Mouse (Mus musculus) lung, postnatal 14 days (tissue): ENCODE measurements around the gene Ttc7.
A peak's percentile ranks its signal among the peaks of the same experiment; 100 is the strongest.
"Not testable (repeated sequence)": the region's sequence is repeated elsewhere in the genome, so short reads cannot be mapped to it uniquely, and the experiment has no call there.

ENCODE experiments used
- DNase-seq: peaks from one replicate; pipeline ENCODE4 v3.0.0; 2021

Ttc7 gene

DNA sequence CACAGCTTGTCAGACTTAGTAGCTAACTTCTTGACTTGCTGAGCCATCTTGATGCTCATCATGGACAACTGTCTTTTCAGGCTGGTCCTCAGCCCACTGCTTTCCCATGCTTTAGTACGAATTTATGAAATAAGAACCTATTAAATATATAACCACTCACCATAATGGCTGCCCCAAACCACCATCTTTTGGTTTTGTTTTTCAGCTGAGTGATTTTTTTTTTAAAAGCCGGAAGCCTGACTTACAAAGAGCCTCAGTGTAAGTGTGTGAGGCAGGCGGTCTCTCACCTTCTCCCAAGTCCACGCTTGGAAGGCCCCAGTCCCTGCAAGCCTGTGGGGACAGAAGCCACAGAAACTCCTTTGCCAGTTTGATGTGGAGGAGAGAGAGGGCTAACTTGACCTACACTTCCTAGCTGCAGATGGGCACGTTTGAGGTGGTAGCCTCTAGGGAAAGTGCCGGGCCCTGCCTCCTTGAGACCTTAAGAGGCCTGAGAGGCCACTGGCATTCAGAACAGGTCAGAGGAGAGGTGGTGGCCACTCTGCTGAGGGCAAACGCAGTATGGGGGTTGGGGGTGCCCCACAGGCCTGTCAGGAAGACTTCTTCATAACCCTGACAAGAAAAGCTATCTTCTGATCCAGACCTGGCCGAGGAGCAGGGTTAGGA is 3.9 kb downstream of the Ttc7 start:
- no peak for DNase-seq

DNA sequence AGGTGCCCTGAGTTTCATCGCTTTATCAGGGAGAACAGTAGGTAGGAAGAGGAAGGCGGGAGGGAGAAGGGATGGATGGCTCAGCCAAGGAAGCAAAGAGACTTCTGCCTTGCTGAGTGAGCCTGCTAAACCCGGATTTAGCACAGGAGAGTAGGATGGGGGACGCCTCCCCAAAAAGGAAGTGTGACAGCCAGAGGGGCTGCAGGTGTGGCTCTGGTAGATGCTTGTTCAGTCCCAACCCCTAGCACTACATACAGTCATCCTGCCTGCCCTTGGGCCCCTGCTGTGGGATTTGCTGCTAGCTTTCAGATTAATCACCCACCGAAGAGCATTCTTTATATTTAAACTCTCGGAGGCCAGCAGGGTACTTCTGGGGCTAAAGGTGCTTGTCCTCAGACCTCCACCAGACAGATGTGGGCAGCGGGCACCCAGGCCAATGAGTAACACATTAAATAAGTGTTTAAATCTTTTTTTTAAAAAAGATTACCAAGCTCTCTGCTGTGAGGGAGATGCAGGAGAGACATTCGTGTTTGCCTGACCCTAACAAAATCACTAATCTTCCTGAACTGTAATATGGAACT is 4.6 kb downstream of the Ttc7 start:
- no peak for DNase-seq

DNA sequence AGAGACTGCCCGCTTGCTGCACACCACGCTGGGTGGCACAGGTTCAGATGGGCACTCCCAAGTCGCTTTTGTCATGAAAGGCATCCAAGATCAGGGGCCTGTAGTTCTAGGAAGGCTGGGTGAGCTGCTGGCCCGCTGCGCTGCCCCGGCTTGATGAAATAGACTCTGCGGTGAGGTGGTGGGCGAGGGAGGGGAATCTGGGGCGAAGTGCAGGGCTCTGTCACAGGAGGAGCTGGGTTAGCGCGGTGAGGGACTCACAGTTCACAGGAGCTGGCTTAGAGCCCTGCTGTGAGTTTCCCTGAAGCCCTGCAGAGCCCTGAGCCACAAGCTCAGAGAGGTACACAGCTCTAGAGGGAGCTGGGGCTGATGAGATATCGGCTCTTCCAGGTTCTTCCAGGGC is 5.4 kb downstream of the Ttc7 start:
- no peak for DNase-seq

DNA sequence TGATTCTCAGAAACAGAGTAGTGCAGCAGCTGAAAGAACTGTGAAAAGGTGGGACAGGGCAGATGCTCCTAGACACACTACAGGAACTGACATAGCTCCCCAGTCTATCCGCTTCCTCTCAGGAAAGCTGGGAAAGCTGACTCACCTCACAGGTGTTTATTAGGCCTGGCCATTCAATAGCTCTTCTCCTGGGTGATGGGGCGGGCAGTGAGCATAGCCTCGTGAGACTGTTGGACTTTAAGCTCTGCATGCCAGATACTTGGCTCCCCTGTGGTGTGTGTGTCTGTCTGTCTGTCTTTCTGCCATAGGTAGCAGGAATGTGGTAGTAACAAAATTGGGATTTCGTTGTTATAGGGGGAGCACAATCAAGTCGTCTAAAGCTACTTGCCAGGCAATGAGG is 6.7 kb downstream of the Ttc7 start:
- DNase-seq, result no peak

DNA sequence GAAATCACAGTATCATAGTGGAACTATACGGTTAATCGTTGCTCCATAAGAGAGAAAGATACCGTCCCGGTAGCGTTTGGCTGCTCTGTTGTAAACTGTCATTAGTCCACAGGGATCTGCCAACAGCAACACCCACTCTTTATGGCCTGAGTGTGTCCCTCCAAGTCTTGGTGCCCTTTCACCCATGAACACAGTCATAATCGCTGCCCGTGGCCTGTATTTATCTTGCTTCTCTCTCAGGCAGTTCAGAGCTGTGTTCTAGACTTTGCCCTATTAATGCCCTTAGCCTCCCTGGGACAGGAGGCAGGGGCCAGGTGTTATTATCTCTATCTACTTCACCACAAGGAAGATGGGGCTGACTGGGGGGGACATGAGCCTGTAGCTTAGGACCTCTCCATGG is 8.4 kb downstream of the Ttc7 start:
- no peak for DNase-seq

DNA sequence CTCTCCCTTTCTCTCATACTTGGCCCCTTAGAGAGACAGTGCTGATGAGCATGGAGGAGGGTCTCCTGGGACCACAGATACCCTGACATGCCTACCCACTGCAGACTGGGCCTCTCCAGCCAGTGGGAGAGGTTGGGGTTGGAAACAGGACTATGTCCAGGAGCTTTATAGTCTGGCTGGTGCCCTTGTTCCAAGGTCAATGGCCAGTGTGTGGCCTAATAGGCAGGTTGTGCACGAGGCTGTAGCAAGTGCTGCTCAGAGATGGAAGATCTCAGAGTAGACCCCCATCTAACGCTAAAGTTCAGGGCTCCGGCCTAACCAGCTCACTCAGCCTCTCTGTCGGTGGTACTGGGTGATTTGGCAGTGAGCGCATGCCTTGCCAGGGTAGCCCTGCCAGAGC is 9.1 kb downstream of the Ttc7 start:
- no peak for DNase-seq

DNA sequence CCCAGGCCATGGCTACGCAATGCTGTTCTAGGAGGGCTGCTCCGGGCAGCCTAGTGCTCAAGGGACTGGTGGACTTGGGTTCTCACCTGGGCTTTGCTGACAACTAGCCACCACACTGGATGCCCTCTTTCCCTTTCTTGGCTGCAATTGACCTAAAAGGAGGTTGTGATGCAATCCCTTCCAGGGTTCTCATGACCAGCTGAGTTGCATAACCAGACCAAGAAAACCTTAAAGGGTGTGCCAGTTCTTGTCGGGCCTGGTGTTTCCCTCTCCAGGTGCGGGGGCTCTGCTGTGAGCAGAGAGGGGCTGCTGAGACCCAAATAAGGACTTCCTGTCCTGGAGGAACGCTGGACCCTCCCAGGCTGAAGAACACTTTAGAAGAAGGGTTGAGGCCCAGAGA is 10.4 kb downstream of the Ttc7 start:
- DNase-seq, result no peak

DNA sequence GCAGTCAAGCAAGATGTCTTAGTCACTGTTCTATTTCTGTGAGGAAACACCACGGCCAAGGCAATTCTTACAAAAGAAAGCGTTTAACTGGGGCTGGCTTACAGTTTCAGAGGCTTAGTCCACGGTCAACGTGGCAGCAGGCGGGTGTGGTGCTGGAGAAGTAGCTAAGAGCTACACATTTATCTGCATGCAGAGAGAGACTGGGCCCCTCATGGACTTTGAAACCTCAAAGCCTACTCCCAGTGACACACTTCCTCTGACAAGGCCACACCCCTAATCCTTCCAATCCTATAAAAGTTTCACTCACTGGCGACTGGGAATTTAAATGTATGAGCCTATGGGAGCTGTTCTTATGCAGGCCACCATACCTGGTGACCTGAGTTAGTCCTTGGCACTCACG is 13.1 kb downstream of the Ttc7 start:
- no peak for DNase-seq

DNA sequence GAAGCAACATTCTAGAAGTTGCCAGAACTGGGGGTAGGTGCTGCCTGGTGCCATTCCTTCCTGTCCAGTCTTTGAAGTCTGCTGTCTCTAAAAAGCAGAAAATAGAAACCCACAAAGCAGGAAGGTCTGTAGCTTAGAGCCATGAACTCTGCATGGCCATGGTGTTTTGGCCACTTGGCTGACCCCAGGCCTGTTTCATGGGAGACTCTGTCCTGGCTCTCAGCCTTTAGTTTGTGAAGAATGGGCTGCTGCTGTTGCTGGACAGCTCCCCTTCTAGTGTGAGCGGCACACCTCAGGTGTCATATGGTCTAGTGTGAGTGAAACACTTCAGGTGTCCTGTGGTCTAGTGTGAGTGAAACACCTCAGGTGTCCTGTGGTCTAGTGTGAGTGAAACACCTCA is 14.0 kb downstream of the Ttc7 start:
- DNase-seq, result not testable (repeated sequence)

DNA sequence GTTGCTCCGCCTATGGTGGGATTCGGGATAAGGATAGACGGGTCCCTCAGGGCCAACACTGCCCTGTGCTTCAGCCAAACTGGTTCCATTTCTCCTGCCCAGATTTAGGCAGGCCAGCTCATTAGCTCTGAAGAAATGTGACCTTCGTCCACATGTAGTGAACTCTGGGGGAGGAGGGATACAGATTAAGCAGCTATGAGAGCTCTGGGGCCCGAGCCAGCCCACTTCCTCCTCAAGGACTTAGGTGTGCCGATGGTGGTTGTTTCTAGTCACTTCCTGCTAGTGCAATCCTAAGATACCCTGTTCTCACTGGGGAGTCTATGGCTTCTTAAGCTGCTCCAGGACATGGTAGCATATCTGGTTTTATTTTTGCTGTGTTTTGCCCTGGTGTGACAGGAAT is 16.3 kb downstream of the Ttc7 start:
- peak; percentile 67 for DNase-seq

DNA sequence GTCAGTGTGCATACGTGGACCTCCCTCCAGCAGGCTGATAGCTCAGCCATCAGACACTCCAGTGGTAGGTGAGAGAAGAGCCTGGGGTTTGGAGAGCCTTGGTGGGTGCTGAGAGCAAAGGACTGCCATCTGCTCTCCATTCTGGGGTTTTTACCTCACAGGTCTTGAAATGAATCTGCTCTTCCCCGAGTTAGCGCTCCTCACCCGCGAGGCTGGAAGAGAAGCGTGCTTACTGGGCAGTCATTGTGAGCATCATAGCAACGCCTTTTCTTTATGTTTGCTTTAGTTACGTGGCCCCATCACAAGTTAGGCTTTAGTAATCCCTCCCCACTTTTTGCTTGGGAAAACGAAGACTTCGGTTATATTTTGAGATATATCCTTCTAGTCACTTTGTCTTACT is 17.7 kb downstream of the Ttc7 start:
- no peak for DNase-seq

DNA sequence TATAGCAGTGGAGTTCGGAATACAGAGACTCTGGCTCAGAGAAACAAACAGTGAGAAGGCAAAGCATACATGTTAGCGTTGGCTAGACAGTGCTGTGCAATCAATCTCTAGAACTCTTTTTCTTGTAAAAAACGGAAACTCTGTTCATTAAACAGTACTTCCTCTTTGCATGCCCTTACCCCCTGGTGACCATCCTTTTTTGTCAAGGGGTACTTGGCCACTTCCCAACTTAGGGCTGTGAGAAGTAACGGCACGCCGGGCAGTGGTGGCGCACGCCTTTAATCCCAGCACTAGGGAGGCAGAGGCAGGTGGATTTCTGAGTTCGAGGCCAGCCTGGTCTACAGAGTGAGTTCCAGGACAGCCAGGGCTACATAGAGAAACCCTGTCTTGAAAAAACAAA is 18.9 kb downstream of the Ttc7 start:
- not testable (repeated sequence) for DNase-seq

DNA sequence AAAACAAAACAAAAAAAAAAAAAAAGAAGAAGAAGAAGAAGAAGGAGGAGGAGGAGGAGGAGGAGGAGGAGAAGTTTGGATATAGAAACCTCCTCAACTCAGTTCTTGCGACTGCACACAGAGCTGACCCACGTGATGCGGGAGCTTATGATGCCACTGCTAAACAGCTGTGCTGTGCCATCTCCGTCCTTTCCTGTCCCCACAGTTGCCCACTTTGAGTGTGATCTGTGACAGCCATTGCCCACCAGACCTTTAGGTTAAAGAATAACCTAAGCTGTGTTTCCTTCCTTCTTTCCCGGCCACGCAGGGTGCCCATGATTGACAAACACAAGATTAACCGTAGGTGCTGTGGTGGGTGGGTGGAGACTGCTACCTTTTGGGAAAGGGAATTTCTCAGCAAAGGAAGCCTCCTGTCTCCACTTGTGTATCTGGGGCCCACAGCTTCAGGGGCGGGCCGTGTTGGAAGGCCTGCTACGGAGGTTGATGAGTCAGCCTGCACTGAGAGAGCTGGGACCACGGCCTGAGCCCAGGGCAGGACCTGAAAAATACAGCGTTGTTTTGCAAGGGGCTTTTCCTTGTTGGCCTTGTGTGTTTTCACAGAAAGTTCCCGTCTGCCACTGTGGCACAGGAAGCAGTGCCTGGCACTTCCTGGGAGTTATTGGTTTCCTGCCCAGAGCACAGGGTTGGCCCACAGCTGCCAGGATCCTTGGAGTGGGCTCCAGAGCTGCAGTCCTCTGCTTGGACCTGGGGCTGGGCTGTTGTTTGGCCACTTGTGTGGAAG is 19.5 kb downstream of the Ttc7 start:
- DNase-seq, result no peak

DNA sequence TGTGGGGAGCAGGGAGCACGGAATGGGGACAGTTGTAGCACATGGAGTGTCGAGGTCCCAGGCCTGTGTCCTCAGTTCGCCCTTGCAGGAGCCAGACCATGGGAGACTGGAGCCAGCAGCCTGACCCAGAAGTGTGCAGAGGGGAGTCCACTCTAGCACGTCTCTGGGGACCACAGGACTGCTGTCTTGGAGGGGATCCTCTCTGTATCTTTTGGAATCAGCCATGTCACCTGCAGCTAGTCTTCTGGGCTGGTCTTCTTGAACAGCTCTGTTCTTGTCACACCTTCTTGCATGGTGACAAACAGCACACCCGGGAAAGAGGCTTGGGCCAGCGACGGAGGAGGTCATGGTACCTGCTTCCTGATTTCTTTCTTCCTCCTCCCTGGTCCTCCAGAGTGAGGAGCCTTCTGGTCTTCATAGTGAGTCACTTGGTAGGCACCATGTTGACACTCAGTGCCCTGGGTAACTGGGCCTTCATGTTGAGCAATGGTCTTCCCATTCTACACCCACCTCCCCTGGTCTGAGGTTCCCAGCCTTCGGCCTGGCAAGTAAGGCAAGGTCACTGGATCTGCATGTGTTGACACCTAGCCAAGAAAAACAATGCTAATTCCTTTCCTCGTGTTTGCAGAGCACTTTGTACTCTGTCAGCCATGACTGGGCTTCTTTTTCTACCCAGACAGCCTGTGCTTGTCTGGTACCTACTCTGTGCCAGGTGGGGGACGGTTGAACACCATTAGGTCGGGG is 21.6 kb downstream of the Ttc7 start:
- DNase-seq, result no peak

DNA sequence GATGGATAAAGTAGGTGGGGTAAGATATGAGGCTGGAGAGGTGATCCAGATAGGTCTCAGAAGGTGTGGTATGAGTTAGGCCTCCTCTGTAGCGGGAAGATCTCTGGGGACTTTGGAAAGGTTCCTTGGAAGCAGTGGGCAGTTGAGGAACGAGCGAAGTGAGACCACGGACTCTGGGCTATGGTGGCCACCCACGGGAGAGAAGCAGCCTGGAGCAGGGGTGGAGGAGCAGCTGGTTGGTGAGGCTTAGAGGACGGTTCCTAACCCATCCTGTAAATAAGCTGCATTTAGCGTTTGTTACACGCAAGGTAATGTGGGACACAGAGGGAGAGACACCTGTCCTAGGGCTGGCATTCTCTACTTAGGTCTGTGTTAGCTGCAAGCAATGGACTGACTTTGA is 22.4 kb downstream of the Ttc7 start:
- DNase-seq, result no peak

DNA sequence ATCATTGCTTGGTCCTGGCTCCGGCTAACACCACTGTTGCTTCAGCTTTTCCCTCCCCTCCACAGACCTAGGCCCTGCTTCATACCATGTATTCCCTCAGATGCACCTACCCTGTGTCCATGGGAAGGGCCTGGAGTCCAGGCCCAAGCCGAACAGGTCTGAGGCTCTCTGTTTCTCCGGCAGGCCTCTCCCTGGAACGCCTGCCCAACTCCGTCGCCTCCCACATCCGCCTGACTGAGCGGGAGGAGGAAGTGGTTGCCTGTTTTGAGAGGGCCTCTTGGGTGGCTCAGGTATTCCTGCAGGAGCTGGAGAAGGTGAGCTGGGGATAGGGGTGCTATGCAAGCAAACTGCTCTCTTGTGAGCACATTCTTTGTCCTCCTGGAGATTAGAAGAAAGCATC is 24.1 kb downstream of the Ttc7 start:
- DNase-seq, result peak; percentile 59

DNA sequence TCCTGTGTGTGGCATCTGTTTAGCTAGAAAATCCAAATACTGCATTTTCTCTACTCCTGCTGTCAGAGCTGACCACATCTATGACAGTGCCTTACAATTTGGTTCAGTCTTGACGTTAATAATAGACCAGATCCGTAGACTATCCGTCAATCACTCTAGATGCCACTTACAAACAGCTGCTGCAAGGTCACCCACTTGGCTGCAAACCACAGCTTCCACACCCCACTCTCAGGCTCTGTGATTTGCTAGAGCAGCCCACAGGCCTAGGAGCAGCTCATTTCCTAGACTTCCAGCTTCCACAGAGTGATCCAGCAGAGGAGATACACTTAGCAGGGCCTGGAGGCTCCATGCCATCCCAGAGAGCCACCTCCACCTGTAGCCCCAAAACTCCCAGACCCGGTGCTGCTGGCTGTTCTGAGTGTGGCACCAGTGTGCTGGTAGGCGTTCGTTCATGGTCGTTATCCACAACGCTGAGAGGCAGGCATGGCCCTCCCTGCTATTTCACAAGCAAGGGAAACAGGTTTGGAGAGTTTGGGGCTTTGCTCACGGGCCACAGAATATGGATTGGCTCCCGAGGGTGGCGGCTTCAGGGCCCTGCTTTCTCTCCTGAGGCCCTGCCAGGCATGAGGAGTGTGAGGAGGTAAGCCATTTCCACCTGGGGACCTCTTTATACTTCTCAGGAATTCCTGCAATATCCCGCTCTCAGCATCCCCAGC is 26.5 kb downstream of the Ttc7 start:
- DNase-seq, result no peak

DNA sequence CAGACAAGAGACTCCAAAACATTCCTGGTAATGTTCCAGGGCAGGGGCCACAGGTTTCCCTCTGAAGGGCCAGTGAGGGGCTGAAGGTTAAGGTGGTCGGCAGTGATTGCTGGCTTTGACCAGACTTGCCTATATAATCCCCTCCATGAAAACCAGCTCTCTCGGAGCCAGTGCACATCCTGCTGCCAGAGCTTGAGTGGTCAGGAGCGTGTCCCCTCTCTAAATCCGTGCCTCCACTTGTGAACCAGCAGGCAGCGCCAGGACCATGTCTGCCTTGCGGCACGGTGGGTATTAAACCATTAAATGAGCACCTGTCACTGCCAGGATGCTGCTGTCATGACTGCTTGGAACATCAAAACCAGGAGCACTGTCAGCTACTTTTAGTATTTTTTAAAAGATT is 27.8 kb downstream of the Ttc7 start:
- no peak for DNase-seq

DNA sequence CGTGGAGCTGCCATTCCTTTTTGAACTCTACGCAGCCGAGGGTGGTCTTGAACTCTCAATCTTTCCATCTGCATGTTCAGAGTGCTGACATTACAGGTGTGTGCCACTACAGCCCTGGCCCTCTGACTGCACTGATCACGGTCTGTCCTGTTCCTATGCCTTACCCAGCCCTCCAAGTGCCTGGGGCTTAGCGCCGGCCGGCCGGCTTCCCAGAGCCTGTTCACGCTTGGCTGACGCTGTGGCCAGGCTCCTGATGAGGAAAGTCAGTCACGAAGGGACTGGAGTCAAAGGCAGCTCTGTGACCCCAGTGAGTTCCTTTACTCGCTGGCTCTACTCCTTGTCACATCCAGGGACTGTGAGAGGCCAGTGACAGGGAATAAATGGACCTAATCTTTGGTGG is 29.7 kb downstream of the Ttc7 start:
- DNase-seq, result no peak

DNA sequence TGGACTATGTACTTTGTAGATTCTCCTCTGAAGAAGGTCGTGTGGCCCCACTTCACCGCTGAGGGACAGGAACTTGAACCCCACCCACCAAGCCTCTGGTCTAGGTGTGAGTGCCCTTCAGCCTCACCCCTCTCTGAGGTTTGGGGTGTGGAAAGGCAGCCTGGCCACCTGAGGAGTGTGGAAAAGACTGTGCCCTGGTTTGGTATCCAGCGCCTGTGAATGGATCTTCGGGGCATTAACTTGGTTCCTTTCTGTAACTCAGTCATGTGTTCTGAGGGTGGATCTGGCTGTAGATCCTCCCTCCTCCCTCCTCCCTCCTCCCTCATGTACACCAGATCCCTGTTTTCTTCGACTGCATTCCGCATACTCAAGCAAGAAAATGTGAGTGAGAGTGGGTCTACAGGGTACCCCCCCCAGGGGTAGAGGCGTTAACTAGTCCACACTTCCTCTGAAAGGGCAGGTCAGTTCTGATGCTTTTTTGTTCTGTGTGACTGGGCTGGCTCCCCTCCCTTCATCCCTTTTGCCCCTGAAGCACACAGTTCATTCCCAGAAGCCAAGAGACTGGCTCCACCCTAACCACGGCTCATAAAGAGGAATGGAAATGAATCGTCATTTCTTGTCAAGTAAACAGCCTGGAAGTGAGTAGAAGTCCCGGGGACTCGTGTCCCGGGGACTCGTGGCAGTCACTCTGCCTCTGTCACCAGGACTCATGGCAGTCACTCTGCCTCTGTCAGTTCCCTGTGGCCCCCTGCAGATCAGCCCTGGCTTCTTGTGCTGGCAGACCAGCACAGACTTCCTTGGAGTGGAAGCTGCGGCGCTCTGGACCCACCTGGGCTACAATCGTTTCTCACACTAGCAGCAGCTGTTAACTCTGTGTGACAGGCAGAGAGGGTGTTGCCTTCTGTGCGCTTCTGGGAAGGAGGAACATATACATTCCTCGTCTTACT is 30.5 kb downstream of the Ttc7 start:
- DNase-seq, result no peak

DNA sequence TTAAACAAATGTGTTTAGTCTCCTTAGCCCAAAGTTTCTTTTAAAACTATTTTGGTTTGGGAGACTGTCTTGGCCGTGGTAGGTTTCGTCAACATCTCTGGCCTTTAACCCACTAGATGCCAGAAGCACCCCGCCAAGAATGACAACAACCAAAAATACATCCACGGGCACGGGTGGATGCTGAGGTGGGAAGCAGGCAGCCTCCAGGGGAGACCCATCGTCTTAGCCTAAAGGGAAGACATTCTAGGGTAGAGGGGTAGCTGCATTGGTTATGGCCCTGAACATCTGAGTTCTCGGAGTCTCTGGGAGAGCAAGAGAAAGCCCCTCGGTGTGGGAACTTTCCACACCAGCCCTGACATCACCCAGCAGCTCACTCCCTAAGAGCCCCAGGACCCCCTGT is 31.4 kb downstream of the Ttc7 start:
- no peak for DNase-seq

DNA sequence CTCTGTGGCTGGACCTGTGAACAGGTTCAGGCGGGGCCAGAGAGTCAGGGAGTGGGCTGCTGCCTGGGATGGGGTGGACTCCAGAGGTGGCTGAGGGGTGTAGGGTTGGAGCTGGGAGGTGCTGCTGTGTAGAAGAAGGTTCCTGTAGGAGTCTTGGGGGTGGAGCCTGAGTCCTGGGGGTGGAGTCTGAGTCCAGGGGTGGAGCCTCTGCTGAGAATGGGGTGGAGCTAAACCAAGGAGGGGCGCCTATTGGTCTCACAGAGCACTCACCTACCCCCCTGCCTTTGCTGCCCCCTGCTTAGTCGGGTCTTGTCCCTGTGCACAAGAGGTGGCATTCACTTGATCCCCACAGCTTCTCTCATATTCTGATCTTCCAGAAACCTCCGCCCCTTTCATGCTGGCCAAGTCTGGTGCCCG is 31.9 kb downstream of the Ttc7 start:
- peak; percentile 44 for DNase-seq
